Mouse (Mus musculus) neural tube, embryonic 12.5 days (tissue): Measurements from ENCODE around the gene Calr3. TPM values are rescaled to one million over a fixed set of nuclear protein-coding genes. Genes with fewer than 3 reads are reported as not detected.

Source experiments
- ATAC-seq: fragments of 200-750 bp; cut with Nextera tagmentation; 2 replicates; pipeline ENCODE4 v1.8.0; 2017; ENCODE audit warnings: low read depth, mild to moderate bottlenecking, moderate TSS enrichment, moderate library complexity; ENCODE audit not compliant: low FRiP score
- H3K27ac ChIP-seq: fragments of 300-500 bp; sonication (generic); 2 replicates; pipeline ENCODE4 v1.5.1; 2016
- H3K27me3 ChIP-seq: fragments of 300-500 bp; sonication (generic); replicated peaks from 2 replicates; pipeline ENCODE4 v1.6.1; 2016; ENCODE audit warnings: mild to moderate bottlenecking
- H3K36me3 ChIP-seq: fragments of 300-500 bp; sonication (generic); 2 replicates; pipeline ENCODE4 v1.6.1; 2016; ENCODE audit warnings: mild to moderate bottlenecking
- H3K4me1 ChIP-seq: fragments of 300-500 bp; sonication (generic); 2 replicates; pipeline ENCODE4 v1.6.1; 2016
- H3K4me2 ChIP-seq: fragments of 300-500 bp; sonication (generic); replicated peaks from 2 replicates; pipeline ENCODE4 v1.6.1; 2016; ENCODE audit warnings: mild to moderate bottlenecking
- H3K4me3 ChIP-seq: fragments of 300-500 bp; sonication (generic); 2 replicates; pipeline ENCODE4 v1.5.1; 2016
- H3K9ac ChIP-seq: fragments of 300-500 bp; sonication (generic); 2 replicates; pipeline ENCODE4 v1.6.1; 2016; ENCODE audit warnings: mild to moderate bottlenecking
- H3K9me3 ChIP-seq: fragments of 300-500 bp; sonication (generic); 2 replicates; pipeline ENCODE4 v1.6.1; 2016; ENCODE audit warnings: mild to moderate bottlenecking
- WGBS: fragments of 180-500 bp; shearing (Covaris S2); methylation state at CpG from one replicate; pipeline ENCODE4 v1.1.7; 2016; 5-methylcytosine and 5-hydroxymethylcytosine counted together
- microRNA-seq: library from miRNA; unstranded; fragments of <30 nt; microRNA quantifications from one replicate; pipeline ENCODE4, GENCODE M21; 2017
- polyA plus RNA-seq: library from polyadenylated mRNA; unstranded; fragments of >200 nt; fragmentation: Nextera tagmentation; extraction: Ambion mirVana; gene quantifications from 2 replicates; pipeline ENCODE4 v1.2.1, GENCODE M21; 2016

Calr3 gene
- polyA plus RNA-seq, 1 experiment from 2014 or later, result 0.66 TPM

GRCm38 (mm10) chr8:72376900-72377299 lies 66.8 kb downstream of the Calr3 start:
- no peak for ATAC-seq
- Histone ChIP-seq H3K9ac (no peak overlapping the region), H3K4me1 (no peaks in the 10 kb centered on the region), H3K9me3 (no peaks in the 10 kb centered on the region), H3K4me3 (no peak overlapping the region), H3K36me3 (peaks cover 97% of the 10 kb centered on the region), H3K4me2 (no peak overlapping the region), H3K27ac (no peak overlapping the region), H3K27me3 (no peaks in the 10 kb centered on the region)
- WGBS, result 92% methylated on average over 2 of the region's 2 CpGs

DNA sequence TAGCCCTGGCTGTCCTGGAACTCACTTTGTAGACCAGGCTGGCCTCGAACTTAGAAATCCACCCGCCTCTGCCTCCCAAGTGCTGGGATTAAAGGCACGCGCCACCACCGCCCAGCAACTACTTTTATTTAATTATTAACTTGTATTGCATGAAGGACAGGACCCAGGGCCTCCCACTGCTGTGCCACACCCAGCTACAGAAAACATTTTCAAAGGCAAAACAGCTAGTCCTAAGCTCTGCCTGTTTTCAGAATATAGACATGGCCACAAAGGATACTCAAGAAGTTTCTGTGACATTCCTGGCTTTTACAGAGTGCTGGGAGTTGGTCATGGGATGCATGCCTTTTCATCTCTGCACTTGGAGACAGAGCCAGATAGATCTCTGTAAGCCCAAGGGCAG lies 67.4 kb downstream of the Calr3 start:
- Histone ChIP-seq H3K27ac (no peak overlapping the region), H3K36me3 (peaks cover 97% of the 10 kb centered on the region), H3K4me2 (no peak overlapping the region), H3K4me1 (no peaks in the 10 kb centered on the region), H3K27me3 (no peaks in the 10 kb centered on the region), H3K4me3 (no peak overlapping the region), H3K9ac (no peak overlapping the region), H3K9me3 (no peaks in the 10 kb centered on the region)
- 96% methylated on average over 5 of the region's 5 CpGs for whole genome bisulfite sequencing
- no peak for ATAC-seq

- Histone ChIP-seq H3K9me3 (no peaks in the 10 kb centered on the region), H3K4me3 (no peak overlapping the region), H3K4me1 (no peaks in the 10 kb centered on the region), H3K27ac (no peak overlapping the region), H3K36me3 (peaks cover 97% of the 10 kb centered on the region), H3K4me2 (no peak overlapping the region), H3K27me3 (no peaks in the 10 kb centered on the region), H3K9ac (no peak overlapping the region)
- ATAC-seq, result no peak
- WGBS, result 81% methylated on average over 5 of the region's 5 CpGs
These were observed 68.5 kb downstream of the Calr3 start for GRCm38 (mm10) chr8:72375161-72375560.

Small RNA genes lying within 50 kb of the gene (microRNA-seq; reads per million reads assigned to microRNA genes)
- 1.7 reads per million for gene Mir7068

Other genes starting within 250 kb of the Calr3 start
- not detected in 2 replicates for gene Cib3, start 231.0 kb downstream of the Calr3 start, polyA plus RNA-seq
- not detected in 2 replicates for gene Gm11034, start 230.2 kb downstream of the Calr3 start, polyA plus RNA-seq
- gene Fam32a, start 224.1 kb downstream of the Calr3 start, polyA plus RNA-seq, result 83.4 and 88.8 TPM in 2 replicates
- 206 and 207 TPM in 2 replicates for gene Ap1m1, start 203.9 kb downstream of the Calr3 start, polyA plus RNA-seq
- gene Gm10282, start 138.6 kb downstream of the Calr3 start, polyA plus RNA-seq, result 21.4 and 25.2 TPM in 2 replicates
- 10.3 and 10.9 TPM in 2 replicates for gene Klf2, start 124.8 kb downstream of the Calr3 start, polyA plus RNA-seq
- 69.6 and 74.0 TPM in 2 replicates for gene Eps15l1, start 22.4 kb downstream of the Calr3 start, polyA plus RNA-seq
- gene 1700030K09Rik, start within 50 bp of the Calr3 start, polyA plus RNA-seq, result 15.4 and 16.7 TPM in 2 replicates
- 59.4 and 73.2 TPM in 2 replicates for gene Cherp, start 31.4 kb upstream of the Calr3 start, polyA plus RNA-seq
- gene Slc35e1, start 48.7 kb upstream of the Calr3 start, polyA plus RNA-seq, result 22.3 and 22.6 TPM in 2 replicates
- gene Med26, start 104.4 kb upstream of the Calr3 start, polyA plus RNA-seq, result 18.8 and 19.6 TPM in 2 replicates
- 129 and 130 TPM in 2 replicates for gene Smim7, start 127.2 kb upstream of the Calr3 start, polyA plus RNA-seq
- gene Tmem38a, start 128.2 kb upstream of the Calr3 start, polyA plus RNA-seq, result 16.4 and 16.7 TPM in 2 replicates
- gene Nwd1, start 202.8 kb upstream of the Calr3 start, polyA plus RNA-seq, result 0.35 and 0.42 TPM in 2 replicates